Mouse (Mus musculus) stomach, postnatal 0 days (tissue): Measurements from ENCODE around the gene Yipf3. TPM values are rescaled to one million over a fixed set of nuclear protein-coding genes. Genes with fewer than 3 reads are reported as not detected.

ENCODE experiments used
- ATAC-seq: fragments of 200-750 bp; cut with Nextera tagmentation; 2 replicates; pipeline ENCODE4 v1.8.0; 2017; ENCODE audit not compliant: low FRiP score, low TSS enrichment
- DNase-seq: peaks from one replicate; pipeline ENCODE4 v3.0.0-alpha.2; 2016; ENCODE audit warnings: low spot score
- H3K27ac ChIP-seq: fragments of 300-500 bp; sonication (generic); replicated peaks from 2 replicates; pipeline ENCODE4 v1.5.1; 2014; ENCODE audit warnings: mild to moderate bottlenecking, control low read depth
- H3K27me3 ChIP-seq: fragments of 300-500 bp; sonication (generic); 2 replicates; pipeline ENCODE4 v1.6.1; 2014; ENCODE audit warnings: low read length; ENCODE audit not compliant: control insufficient read depth, insufficient read depth
- H3K36me3 ChIP-seq: fragments of 300-500 bp; sonication (generic); 2 replicates; pipeline ENCODE4 v1.6.1; 2014; ENCODE audit warnings: low read length, mixed read lengths; ENCODE audit not compliant: control insufficient read depth, insufficient read depth
- H3K4me1 ChIP-seq: fragments of 300-500 bp; sonication (generic); replicated peaks from 2 replicates; pipeline ENCODE4 v1.6.1; 2014; ENCODE audit warnings: antibody characterized with exemption; ENCODE audit not compliant: control insufficient read depth, insufficient read depth
- H3K4me2 ChIP-seq: fragments of 300-500 bp; sonication (generic); replicated peaks from 2 replicates; pipeline ENCODE4 v1.6.1; 2014; ENCODE audit warnings: low read depth, mild to moderate bottlenecking, control low read depth, moderate library complexity
- H3K4me3 ChIP-seq: fragments of 300-500 bp; sonication (generic); 2 replicates; pipeline ENCODE4 v1.5.1; 2014; ENCODE audit warnings: low read depth, low read length, control low read depth
- H3K9ac ChIP-seq: fragments of 300-500 bp; sonication (generic); 2 replicates; pipeline ENCODE4 v1.6.1; 2014; ENCODE audit warnings: mild to moderate bottlenecking, low read length, control low read depth, mixed read lengths
- H3K9me3 ChIP-seq: fragments of 300-500 bp; sonication (generic); 2 replicates; pipeline ENCODE4 v1.6.1; 2016; ENCODE audit warnings: low read length; ENCODE audit not compliant: control insufficient read depth
- CTCF ChIP-seq: IDR thresholded peaks from 2 replicates; pipeline ENCODE4 v1.5.1; 2016; ENCODE audit warnings: antibody characterized with exemption, low read depth, mild to moderate bottlenecking, moderate library complexity
- EP300 ChIP-seq: optimal IDR thresholded peaks from 2 replicates; pipeline ENCODE3; 2016; ENCODE audit warnings: antibody characterized with exemption
- WGBS: fragments of 180-500 bp; shearing (Covaris S2); extraction: QIAGEN DNeasy Blood & Tissue Kit; methylation state at CpG from one replicate; pipeline ENCODE4 v1.1.7; 2014; 5-methylcytosine and 5-hydroxymethylcytosine counted together
- polyA plus RNA-seq: library from polyadenylated mRNA; unstranded; fragments of >200 nt; fragmentation: Nextera tagmentation; extraction: Ambion mirVana; gene quantifications from 2 replicates; pipeline ENCODE4 v1.2.1, GENCODE M21; 2015

Yipf3 gene
- polyA plus RNA-seq, 1 experiment from 2014 or later: 119 TPM

DNA sequence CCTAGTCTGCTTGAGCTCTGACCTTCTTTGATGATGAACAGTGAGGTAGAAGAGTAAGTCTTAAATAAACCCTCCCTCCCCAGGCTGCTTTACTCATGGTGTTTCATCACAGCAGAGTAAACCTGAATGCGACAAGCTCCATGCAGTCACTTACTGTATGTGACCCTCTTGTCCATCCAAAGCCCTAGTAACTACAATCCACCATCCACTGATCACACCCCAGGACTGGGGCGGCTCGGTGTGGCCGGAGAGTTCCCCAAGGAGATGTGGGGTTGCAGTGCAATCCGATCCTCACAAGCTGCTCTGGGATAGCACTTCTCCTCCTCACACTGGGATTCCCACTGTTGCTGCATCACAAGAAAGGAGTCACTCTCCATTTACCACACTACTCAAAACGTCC is 26.6 kb downstream of the Yipf3 start:
- TF ChIP-seq CTCF: no peak
- TF ChIP-seq EP300: no peak
- Histone ChIP-seq H3K36me3 (peaks cover 7% of the 10 kb centered on the region), H3K4me1 (no peaks in the 10 kb centered on the region), H3K27me3 (no peaks in the 10 kb centered on the region), H3K4me2 (no peak overlapping the region), H3K27ac (peak overlapping the region; percentile 58), H3K9ac (no peak overlapping the region), H3K4me3 (no peak overlapping the region), H3K9me3 (no peaks in the 10 kb centered on the region)
- ATAC-seq: no peak
- 70% methylated on average over 6 of the region's 6 CpGs for WGBS
- DNase-seq: no peak

DNA sequence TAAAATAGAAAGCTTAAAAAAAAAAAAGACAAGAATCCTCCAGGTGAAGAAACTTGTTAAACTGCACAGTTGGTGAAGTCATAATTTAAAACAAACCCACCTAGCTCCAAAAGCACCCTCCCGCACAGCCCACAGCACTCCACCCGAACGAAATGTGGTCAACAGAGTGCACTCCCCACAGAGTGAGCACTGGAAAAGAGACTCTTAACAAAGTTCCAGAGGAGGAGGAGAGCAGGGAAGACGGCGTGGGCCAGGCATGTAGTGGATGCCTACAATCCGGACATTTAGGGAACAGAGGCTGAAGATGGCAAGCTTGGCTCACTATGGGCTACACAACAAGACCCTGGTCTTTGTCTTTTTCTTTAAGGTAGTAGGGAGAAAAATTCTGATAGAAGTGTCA is 27.2 kb downstream of the Yipf3 start:
- 83% methylated on average over 6 of the region's 6 CpGs for WGBS
- H3K4me2 ChIP-seq: no peak overlapping the region
- no peaks in the 10 kb centered on the region for H3K4me1 ChIP-seq
- no peak overlapping the region for H3K9ac ChIP-seq
- H3K36me3 ChIP-seq: peaks cover 7% of the 10 kb centered on the region
- TF ChIP-seq CTCF: no peak
- TF ChIP-seq EP300: no peak
- H3K4me3 ChIP-seq: no peak overlapping the region
- ATAC-seq (no peak), DNase-seq (no peak)
- H3K27ac ChIP-seq: no peak overlapping the region
- H3K9me3 ChIP-seq: no peaks in the 10 kb centered on the region
- no peaks in the 10 kb centered on the region for H3K27me3 ChIP-seq

DNA sequence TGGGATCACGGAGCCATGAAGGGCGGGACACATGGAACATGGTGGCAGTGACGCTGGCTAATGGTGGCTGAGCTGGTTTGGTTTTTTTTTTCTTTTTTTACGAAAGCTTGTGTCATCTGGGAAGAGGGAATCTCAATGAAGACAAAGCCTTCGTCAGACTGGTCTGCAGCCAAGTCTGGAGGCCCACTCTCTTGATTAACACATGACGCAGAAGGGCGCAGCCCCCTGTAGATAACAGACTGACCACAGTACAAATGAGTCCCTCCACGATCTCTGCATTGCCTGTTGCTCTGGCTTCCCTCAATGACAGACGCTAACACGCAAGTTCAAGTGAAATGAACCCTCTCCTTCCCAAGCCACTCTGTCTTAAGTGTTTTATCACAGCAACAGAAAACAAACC is 27.6 kb downstream of the Yipf3 start:
- H3K36me3 ChIP-seq: peaks cover 9% of the 10 kb centered on the region
- no peak overlapping the region for H3K9ac ChIP-seq
- H3K27me3 ChIP-seq: no peaks in the 10 kb centered on the region
- no peak overlapping the region for H3K4me2 ChIP-seq
- TF ChIP-seq CTCF (no peak), EP300 (no peak)
- H3K4me3 ChIP-seq: no peak overlapping the region
- DNase-seq (no peak), ATAC-seq (no peak)
- WGBS: 86% methylated on average over 10 of the region's 10 CpGs
- H3K4me1 ChIP-seq: no peaks in the 10 kb centered on the region
- no peak overlapping the region for H3K27ac ChIP-seq
- no peaks in the 10 kb centered on the region for H3K9me3 ChIP-seq

DNA sequence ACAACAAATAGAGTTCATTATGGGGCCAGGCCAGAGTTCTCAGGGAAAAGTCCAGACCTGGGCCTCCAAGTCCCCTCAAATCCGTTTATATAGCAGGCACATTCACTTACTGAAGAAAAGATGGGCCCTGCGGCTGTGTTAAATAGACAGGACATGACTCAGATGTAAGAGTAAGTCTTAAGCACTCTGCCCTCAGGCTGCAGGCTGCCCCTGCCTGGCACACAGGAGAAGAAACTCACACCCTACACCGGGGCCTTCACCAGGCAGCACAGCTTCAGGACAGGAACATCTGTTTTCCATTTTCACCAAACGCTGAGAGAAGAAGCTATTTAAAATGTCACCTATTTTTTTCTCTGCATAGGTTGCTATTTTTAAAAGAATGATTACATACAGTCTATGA is 29.7 kb downstream of the Yipf3 start:
- no peak for TF ChIP-seq EP300
- TF ChIP-seq CTCF: no peak
- no peaks in the 10 kb centered on the region for H3K4me1 ChIP-seq
- no peak for DNase-seq
- H3K4me3 ChIP-seq: no peak overlapping the region
- WGBS: 51% methylated on average over 4 of the region's 4 CpGs
- H3K27me3 ChIP-seq: no peaks in the 10 kb centered on the region
- H3K9me3 ChIP-seq: no peaks in the 10 kb centered on the region
- H3K27ac ChIP-seq: 0 out of 2 replicates have a peak overlapping the region, but pooled peaks have one; percentile 30
- no peak for ATAC-seq
- H3K4me2 ChIP-seq: no peak overlapping the region
- H3K9ac ChIP-seq: no peak overlapping the region
- H3K36me3 ChIP-seq: 0 out of 2 replicates have a peak, but pooled peaks cover 3% of the 10 kb centered on the region

DNA sequence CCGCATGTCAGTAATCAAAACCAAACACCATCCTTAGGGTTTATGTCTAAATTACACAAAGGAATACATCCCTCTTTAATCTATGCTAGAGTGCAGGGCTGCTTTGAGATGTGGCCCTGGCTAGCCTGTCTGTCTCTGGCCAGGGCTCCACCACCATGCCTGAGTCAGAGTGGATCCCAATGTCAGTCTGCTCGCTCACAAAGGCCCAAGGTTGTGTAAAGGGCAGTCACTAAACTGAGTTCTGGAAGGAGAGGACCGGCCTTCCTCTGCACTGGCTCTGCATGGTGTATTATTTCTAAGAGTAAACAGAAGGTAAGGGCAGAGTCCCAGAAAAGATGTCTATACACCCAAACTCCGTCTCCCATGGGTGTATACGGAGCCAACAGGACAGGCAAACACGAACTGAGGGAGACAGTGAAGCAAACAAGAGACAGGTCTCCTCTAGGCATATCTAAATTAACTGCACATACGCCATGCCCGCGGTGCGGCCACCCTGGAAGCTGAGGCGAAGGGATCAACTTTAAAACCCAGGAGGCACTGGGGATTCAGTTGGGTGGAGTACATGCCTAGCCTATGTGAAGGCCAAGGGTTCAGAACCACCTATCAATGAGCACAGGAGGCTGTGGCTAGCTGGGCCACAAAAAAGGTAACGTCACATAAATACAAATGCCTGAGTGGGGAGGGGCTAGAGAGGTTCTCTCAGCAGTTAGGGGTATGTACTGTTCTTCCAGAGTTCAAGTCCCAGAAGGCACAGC is 30.3 kb downstream of the Yipf3 start:
- TF ChIP-seq CTCF (no peak), EP300 (no peak)
- H3K36me3 ChIP-seq: 0 out of 2 replicates have a peak, but pooled peaks cover 3% of the 10 kb centered on the region
- H3K4me1 ChIP-seq: 0 out of 2 replicates have a peak, but pooled peaks cover 1% of the 10 kb centered on the region
- H3K9ac ChIP-seq: no peak overlapping the region
- ATAC-seq: no peak
- no peaks in the 10 kb centered on the region for H3K27me3 ChIP-seq
- no peak overlapping the region for H3K4me2 ChIP-seq
- H3K27ac ChIP-seq: 0 out of 2 replicates have a peak overlapping the region, but pooled peaks have one; percentile 45
- H3K9me3 ChIP-seq: no peaks in the 10 kb centered on the region
- 61% methylated on average over 12 of the region's 12 CpGs for WGBS
- DNase-seq: no peak
- no peak overlapping the region for H3K4me3 ChIP-seq

DNA sequence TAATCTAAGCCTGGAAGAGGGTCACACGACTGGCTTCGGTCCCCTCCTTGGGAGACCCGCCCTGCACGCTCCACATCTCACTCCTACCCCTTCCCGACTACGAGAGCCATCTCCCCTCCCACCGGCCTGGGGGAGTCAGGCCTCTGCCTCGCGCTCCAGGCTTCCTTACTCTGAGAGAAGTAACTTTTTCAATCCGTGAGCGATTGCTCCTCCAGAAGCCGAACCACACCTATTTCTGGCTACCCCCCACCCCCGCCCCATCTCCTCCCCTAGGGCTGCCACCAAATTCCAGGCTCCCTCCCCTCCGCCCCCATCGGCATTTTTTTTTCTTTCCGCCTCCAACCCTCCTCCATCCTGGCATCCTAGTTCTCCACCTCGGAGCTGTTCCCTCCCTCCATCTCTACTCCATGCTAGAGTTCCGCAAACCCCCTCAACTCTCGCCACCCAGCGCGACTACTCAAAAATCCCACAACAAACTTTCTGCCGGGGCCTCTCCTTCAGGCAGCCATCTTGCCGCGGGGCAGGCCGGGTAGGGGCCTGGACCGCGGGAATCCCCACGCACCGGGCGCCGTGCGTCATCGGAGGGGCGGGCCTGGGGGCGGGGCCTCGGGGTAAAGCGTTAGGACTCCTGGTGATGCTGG is 34.7 kb downstream of the Yipf3 start, which contains the start of gene Tjap1:
TSS of gene Tjap1 (minus strand) at position 544 of the 641 bp plus-strand sequence.
- 0 out of 2 replicates have a peak, but pooled peaks cover 3% of the 10 kb centered on the region for H3K36me3 ChIP-seq
- H3K4me1 ChIP-seq: 0 out of 2 replicates have a peak, but pooled peaks cover 2% of the 10 kb centered on the region
- H3K27ac ChIP-seq: peak within 1 kb of the TSS; percentile 89
- H3K9me3 ChIP-seq: no peaks in the 10 kb centered on the region
- ATAC-seq (peak; percentile 98), DNase-seq (peak; percentile 96)
- under 1% methylated on average over 37 of the region's 37 CpGs for WGBS
- H3K4me3 ChIP-seq: peak within 1 kb of the TSS; percentile 65
- H3K4me2 ChIP-seq: peak within 1 kb of the TSS; percentile 89
- H3K9ac ChIP-seq: peak within 1 kb of the TSS; percentile 76
- TF ChIP-seq CTCF: no peak
- no peak for TF ChIP-seq EP300
- no peaks in the 10 kb centered on the region for H3K27me3 ChIP-seq
